Mouse (Mus musculus) brain, adult 2 months (tissue): ENCODE measurements around the gene Rad51b.

Experiments
- DNase-seq: peaks from one replicate; pipeline ENCODE4 v3.0.0; 2011; ENCODE audit warnings: low read depth, low spot score

The Rad51b gene

GRCm38 (mm10) chr12:79530275-79530902, 233.3 kb downstream of the Rad51b start:
- no peak for DNase-seq

GRCm38 (mm10) chr12:79531809-79532798, 235.0 kb downstream of the Rad51b start:
- DNase-seq, result no peak

DNA sequence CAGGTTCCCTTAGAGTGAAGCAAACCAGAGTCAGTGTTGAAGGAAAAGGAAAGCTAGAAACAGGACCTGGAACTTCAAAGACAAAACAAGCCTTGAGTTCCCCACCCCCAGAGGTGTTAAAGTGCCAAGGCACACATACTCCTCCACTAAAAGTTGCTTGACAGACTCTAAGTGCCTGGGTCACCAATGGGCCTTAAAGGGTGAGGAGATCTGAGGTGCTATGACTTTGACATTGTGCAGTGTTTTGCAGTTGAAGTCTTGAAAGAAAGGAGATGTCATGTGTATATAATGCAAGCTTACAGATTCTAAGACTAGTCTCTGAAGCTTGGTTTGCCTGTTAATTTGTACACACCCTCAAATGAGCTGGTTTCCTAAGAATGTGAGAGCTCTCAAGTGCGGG, 237.7 kb downstream of the Rad51b start:
- no peak for DNase-seq

DNA sequence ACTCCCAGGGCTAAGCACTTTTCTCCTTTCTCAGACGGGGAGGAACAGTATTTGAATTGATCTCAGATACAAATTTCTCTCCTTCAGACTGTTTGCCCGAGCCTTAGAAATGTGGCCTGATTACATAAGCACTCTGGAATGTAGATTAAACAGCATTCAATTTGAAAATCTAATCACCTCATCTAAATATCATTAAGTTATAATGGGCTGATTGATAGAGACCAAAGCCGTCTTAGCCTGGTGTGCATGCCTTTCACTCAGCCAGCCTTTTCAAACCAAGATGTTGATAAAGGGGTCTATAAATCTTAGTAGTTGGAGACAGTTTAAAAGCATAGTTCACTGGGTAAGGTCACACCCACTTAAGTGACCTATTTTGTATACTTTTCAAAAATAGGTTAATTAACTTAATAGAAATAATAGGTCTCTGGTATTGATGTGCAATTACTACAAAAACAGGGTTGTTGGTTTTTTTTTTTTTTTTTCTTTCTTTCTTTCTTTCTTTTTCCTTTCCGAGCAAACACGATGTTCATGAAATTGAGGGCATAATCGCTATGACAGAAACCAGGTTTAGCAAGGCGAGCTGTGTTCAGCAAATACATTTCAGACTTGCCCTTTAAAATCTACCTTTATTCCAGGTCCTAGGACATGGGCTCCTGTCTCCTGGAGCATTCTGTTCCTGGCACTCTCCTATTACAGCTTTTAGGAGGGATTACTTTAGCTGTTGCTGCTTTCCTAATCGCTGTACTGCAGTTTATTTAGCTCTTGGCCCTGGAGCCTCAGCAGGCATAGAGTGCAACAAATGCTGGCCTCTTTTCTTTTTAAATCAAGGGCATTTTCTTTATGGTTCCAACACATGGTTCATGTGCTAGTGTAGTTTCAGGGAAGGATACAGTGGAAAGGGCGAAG, 238.7 kb downstream of the Rad51b start:
- DNase-seq, result no peak

DNA sequence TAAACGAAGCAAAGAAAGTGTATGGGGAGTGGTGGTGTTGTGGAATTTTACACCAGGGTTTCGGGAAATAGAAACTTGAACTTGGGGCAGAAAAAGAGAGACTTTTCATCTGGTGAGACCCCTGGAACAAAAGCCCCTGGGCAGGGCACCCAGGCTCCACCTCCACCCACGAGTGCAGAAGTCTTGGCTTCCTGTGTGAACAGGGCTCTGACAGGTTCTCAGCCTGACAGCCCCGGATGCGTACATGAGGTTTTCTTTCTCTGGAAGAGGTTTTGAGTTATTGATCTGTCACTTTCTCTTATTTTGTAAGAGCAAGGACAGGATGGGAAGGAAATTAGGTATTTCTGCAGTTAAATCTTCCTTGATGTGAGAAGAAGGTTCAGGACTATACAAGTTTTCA, 243.1 kb downstream of the Rad51b start:
- no peak for DNase-seq

- DNase-seq, result no peak
Observed at GRCm38 (mm10) chr12:79541581-79541980, 244.5 kb downstream of the Rad51b start.

- DNase-seq, result no peak
Observed at GRCm38 (mm10) chr12:79545063-79545462, 248.0 kb downstream of the Rad51b start.

DNA sequence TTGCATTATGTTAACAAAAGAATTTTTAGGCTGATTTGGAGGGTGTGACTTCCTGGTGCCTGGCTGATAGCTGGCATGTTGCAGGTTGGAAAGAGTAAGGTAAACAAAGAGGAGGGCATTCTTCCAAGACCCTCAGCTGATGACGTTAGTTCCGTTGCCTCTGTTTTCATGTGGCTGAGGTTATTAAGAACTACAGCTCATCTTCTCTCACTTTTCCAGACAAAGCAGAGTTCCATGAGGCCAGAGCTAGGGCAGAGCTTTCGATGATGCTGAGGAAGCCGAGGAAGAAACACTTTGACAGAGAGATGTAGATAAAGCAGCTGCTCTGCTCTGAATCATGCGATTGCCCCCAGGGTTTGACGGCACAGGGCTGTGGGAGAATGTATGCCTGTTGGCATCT, 250.5 kb downstream of the Rad51b start:
- no peak for DNase-seq

DNA sequence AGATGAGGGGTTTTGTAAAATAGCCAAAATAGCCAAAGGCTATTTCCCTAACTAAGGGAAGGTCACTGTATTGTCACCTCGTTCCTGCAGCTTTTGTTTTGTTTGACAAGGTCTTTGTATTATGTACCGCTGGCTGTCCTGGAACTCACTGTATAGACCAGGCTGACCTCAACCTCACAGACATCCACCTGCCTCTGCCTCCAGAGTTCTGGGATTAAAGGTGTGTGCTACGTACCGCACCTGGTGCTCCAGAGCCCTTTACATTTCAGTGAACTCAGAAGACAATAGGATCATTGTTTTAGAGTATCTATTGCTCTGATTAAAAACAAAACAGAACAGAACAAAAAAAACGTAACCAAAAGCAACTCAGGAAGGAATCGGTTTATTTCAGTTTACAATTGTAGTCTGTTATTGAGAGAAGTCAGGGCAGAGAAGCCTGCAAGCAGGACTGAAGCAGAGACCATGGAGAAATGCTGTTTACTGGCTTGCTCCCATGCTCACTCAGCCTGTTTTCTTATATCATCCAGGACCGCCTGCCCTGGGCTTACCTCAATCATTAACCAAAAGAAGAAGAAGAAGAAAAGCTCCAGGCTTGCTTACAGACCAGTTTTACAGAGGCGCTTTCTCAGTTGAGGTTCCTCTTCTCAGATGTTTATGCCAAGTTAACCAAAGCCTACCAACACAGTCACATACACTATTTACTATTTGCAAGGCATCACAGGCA, 251.7 kb downstream of the Rad51b start:
- no peak for DNase-seq

DNA sequence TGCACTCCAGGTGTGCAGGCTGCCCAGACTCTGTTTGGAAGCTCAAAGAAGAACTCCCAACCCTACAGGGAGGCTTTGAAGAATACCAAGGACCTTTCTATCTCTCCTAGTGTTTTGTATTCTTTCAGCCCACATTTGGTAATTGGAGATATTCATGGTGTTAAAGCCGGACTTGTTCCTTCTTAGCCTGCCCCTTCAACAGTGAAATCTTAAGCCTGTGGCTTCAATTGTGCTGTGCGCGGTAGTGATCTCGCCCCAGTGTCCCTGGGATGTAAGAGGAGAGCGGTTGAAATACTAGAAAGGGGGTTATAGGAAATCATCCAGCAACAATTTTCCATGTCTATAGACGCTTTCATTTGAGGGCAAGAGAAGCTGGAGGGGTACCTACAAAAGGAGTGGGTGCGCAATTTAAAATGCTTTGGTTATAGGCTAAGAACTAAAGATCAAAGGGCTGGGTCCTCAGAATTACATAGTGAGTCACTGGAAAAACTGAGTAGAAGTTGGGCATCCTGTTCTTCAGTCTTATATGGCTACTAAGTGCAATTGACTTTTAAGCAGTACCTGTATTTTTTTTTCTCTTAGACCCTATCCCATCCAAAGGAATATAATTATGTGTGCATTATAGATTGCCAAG, 253.1 kb downstream of the Rad51b start:
- DNase-seq, result no peak

DNA sequence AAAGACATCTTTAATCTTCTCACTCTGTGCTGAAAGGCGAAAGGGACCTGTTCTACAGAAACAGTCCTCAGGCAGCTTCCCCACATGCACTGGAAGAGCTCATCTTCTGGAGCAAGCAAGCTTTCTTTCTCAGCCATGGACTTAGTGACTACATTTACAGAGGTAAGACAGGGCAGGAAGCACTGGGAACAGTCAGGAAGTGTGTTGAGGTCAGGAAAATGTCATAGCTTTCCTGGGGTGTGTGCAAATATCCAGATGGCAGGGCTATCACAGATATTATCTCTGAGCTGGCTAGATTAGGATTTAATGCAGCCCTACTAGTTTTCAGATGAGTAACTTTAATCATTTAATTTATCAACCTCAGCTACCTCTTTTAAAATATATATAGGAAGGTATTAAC, 254.2 kb downstream of the Rad51b start:
- DNase-seq, result no peak

DNA sequence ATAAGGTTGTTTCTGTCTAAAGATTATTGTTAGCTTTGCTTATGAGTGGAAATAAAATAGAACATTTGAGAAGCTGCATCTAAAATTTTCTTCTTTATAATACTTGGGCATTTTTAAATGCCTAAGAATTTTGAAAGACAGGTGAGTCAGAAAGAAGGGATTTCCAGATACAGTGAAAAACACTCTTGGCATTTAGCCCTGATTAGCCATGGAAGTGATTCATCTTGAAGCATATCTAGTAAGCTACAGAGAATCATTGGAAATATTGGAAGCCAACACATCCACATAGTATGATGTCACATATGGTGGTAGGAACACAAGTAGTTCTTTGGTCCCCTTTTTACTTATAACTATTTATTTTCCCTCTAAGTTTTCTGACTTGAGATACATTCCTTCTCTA, 256.0 kb downstream of the Rad51b start:
- no peak for DNase-seq

DNA sequence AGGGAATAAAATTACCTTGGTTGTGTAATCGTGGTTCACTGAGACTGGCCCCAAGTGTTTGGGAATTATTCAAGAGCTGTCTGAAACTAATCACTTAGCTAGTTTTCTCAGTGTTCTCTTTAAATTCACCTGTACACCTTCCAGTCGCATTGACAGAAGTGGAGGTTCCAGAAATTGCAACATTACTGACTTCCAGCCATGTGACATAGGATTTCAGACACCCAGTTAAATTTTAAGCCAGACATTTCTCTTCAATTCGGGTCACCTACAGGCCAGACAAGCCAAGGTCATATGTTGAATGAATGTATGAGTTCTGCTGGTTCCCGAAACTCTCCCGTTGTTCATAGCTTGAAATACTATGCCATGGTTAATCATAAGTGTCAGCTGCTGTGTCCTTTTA, 260.8 kb downstream of the Rad51b start:
- DNase-seq, result no peak

DNA sequence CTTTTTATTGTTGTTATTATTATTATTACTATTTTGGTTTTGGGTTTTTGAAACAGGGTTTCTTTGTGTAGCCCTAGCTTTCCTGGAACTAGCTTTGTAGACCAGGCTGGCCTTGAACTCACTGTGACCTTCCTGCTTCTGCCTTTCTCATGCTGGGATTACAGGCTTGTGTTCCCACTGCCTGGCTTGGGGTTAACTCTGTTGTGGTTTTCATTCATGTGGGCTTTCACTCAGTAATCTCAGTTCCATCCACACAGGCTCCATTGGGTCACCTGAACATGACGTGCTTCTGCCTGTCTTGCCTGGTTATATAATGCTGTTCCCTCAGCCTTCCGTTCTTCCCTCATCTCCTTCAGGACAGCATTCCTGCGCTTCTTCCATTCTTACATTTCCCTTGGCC, 261.6 kb downstream of the Rad51b start:
- DNase-seq, result no peak

DNA sequence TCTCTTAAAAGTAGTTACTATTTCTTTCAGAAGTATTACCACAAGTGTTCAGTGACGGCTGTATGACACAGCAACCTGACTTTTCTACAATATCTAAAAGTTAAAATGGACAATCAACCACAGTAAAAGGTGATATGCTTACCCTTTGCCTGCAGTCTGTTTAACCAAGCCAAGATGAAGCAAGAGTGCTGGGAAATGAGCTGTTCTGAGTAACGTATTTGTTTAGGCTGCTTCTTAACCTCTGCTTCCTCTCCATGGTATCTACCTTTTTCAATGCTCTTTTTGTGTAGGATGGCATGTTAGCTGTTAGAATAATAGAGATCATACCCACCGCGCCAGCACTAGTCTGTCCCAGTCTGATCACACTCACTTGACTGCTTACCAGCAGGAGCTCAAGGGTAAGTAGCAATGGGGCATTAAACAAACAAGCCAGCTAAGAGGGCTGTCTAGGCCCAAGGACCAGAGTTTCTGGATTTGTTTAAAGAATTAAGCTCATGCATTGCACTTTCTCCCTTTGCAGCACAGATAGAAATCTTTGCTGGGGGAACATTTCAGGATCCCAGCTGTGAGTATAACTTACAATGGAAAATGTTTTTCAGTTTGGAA, 262.4 kb downstream of the Rad51b start:
- DNase-seq, result no peak

- DNase-seq, result no peak
Observed at GRCm38 (mm10) chr12:79560084-79560699, 263.1 kb downstream of the Rad51b start.

GRCm38 (mm10) chr12:79560893-79561292, 263.8 kb downstream of the Rad51b start:
- DNase-seq, result no peak

GRCm38 (mm10) chr12:79574159-79575040, 277.3 kb downstream of the Rad51b start:
- DNase-seq, result no peak

- DNase-seq, result no peak
Observed at GRCm38 (mm10) chr12:79575041-79575541, 278.0 kb downstream of the Rad51b start.
